ENCODE assay signal across 9 mouse cellular contexts in the genomic region with DNA sequence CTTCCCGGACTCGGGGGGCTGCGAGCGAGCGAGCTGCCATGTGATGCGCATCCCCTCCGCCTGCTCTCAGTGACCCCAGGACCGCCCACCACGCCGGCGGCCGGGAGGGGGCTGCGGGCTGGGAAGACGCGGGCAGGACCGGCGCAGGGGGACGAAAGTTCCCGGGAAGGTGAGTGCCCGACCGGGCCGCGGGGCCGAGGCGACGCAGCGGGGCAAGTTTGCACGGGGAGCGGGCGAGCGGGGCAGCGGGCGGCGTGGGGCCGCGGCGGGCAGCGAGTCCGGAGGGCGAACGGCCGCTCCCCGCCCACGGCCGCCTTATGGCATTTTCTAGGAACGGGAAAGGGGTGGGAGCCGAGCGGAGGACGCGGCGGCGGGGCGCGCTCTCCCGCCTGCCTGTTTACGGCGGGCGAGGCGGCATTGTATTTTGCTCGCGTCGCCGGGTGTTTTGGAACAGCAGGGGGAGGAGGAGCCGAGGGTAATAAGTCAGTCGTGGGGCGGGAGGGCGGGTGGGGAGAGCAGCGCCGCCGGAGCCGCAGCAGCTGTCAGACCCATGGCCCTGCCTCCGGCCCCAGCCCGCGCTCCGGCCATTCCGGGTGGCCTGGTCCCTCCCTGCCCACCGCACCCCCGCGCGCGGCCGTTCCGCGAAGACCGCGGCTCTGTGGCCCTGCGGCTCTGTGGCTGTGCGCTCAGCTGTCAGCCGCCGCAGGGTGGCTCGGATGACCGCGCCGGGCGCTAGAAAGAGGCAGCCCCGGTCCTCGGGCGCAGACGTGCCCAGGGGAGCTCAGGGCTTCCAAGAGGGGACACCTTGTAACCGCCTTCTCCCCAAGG. TPM values are rescaled to one million over a fixed set of nuclear protein-coding genes. Genes with fewer than 3 reads are reported as not detected.
DNase-seq lines count a peak whose midpoint lies in the region; ATAC-seq lines count a peak whose summit lies in the region.
"Had no signal": no experiment of that assay in that cellular context is flagged by ENCODE, and none has a peak within 500 bp of the region (broad histone marks: within the 10 kb centered on the region; RNA-seq: fewer than 3 reads in every experiment).

No protein-coding gene starts in this region.

- no peaks in the 10 kb centered on the region for H3K27me3 ChIP-seq in hindbrain, embryonic 13.5 days

- H3K9me3 ChIP-seq in hindbrain, embryonic 13.5 days, result no peaks in the 10 kb centered on the region

- H3K4me2 ChIP-seq in hindbrain, embryonic 13.5 days, result peak overlapping the region; percentile 91

- peaks cover 47% of the 10 kb centered on the region for H3K4me1 ChIP-seq in hindbrain, embryonic 13.5 days (replicated peaks)

- H3K4me3 ChIP-seq in hindbrain, embryonic 13.5 days, result peak overlapping the region; percentile 95

- peak; percentile 72 for DNase-seq in NIH3T3 (ENCODE audit: low read depth)
- peak; percentile 72 for DNase-seq in cerebellum, adult 9-10 months
- peak; percentile 48 to 51 for DNase-seq in frontal cortex, postnatal 36 days (ENCODE audit: low spot score in 2 of 2)
- DNase-seq in left cerebral cortex, postnatal 14 days (ENCODE audit: low spot score in 2 of 2), result peak; percentile 42 to 54
- DNase-seq in right cerebral cortex, postnatal 14 days, result peak; percentile 57
- peak; percentile 72 to 73 for DNase-seq in urinary bladder, postnatal 4 days (ENCODE audit: low spot score in 2 of 2)

- intact Hi-C loops in left cerebral cortex, postnatal 14 days (cut with DNase I), result loop anchor here (2.0 to 5.0 kb wide), 3 partner anchors 87 to 323 kb away; no protein-coding TSS in a partner anchor

- H3K9ac ChIP-seq in hindbrain, embryonic 13.5 days, result peak overlapping the region; percentile 98

- H3K27ac ChIP-seq in hindbrain, embryonic 13.5 days, result peak overlapping the region; percentile 99
- H3K27ac ChIP-seq: macrophage had no signal

- 1% methylated on average over 86 of the region's 100 CpGs for WGBS in hindbrain, embryonic 13.5 days

- ATAC-seq in hindbrain, embryonic 13.5 days (ENCODE audit: low FRiP score), result peak; percentile 67
- peak; percentile 43 for ATAC-seq in megakaryocyte-erythroid progenitor cell, adult 5-6 weeks (replicated peaks; ENCODE audit: low FRiP score, low TSS enrichment, poor library complexity, severe bottlenecking)

- no peaks in the 10 kb centered on the region for H3K36me3 ChIP-seq in hindbrain, embryonic 13.5 days

RNA-seq across cellular contexts. Expression of a gene that starts 0.5 kb away (rescaled TPM):
- polyA plus RNA-seq in hindbrain, embryonic 13.5 days (2015; fragmentation: Nextera tagmentation; extraction: Ambion mirVana), result 28.5 and 29.4 TPM in 2 replicates
- total RNA-seq in left cerebral cortex, postnatal 14 days (2021), result 10 to 100 TPM; 22.4 to 24.8 TPM
- 3.5 and 16.9 TPM in 2 replicates for total RNA-seq in megakaryocyte-erythroid progenitor cell, adult 5-6 weeks (2014; fragmentation: Nextera tagmentation)
- 0.52 and 0.53 TPM in 2 replicates for total RNA-seq in megakaryocyte-erythroid progenitor cell, adult 5-6 weeks (2017)

Comparison
In these comparisons a context has a peak if more than half of its experiments do, and no peak if none do; other contexts are left out.
1. Peak in every context shown above with its lines: DNase-seq, ATAC-seq, H3K4me3 ChIP-seq and H3K27ac ChIP-seq.